Mouse (Mus musculus) erythroblast, embryonic 14.5 days (primary cell): ENCODE measurements around the gene Mtcl1. TPM values are rescaled to one million over a fixed set of nuclear protein-coding genes. Genes with fewer than 3 reads are reported as not detected.
"Not testable (repeated sequence)": the region's sequence is repeated elsewhere in the genome, so short reads cannot be mapped to it uniquely, and the experiment has no call there.

Experiments
- H3K27me3 ChIP-seq: 2 replicates; pipeline ENCODE4 v1.6.1; 2012; ENCODE audit warnings: inconsistent platforms; ENCODE audit not compliant: control insufficient read depth
- H3K36me3 ChIP-seq: 2 replicates; pipeline ENCODE4 v1.6.1; 2012; ENCODE audit warnings: mild to moderate bottlenecking, inconsistent platforms; ENCODE audit not compliant: control insufficient read depth
- H3K4me1 ChIP-seq: 2 replicates; pipeline ENCODE4 v1.6.1; 2012; ENCODE audit warnings: inconsistent platforms; ENCODE audit not compliant: control insufficient read depth
- H3K4me3 ChIP-seq: replicated peaks from 2 replicates; pipeline ENCODE3; 2012; ENCODE audit warnings: moderate library complexity, mild to moderate bottlenecking, inconsistent platforms
- H3K9me3 ChIP-seq: 2 replicates; pipeline ENCODE4 v1.6.1; 2012; ENCODE audit warnings: low read length, inconsistent platforms, mixed read lengths; ENCODE audit not compliant: control insufficient read depth
- GATA1 ChIP-seq: IDR thresholded peaks from 2 replicates; pipeline ENCODE4 v1.6.1; 2012; ENCODE audit warnings: low read length, inconsistent platforms, mixed read lengths
- TAL1 ChIP-seq: IDR thresholded peaks from 3 replicates; pipeline ENCODE4 v1.6.1; 2012; ENCODE audit warnings: low read length, inconsistent platforms, mixed read lengths
- polyA plus RNA-seq: library from polyadenylated mRNA; stranded (reverse); fragments of >175 nt; gene quantifications from 2 replicates; pipeline ENCODE4 v1.2.3, GENCODE M21; 2012

Gene Mtcl1
- polyA plus RNA-seq, 1 experiment = not detected

- H3K4me1 ChIP-seq = no peaks in the 10 kb centered on the region
- H3K9me3 ChIP-seq = no peaks in the 10 kb centered on the region
- H3K27me3 ChIP-seq = no peaks in the 10 kb centered on the region
- no peak overlapping the region for H3K4me3 ChIP-seq
- TF ChIP-seq GATA1 (no peak), TAL1 (no peak)
- H3K36me3 ChIP-seq = no peaks in the 10 kb centered on the region
These were observed 12.7 kb downstream of the Mtcl1 start for GRCm38 (mm10) chr17:66436811-66437210.

DNA sequence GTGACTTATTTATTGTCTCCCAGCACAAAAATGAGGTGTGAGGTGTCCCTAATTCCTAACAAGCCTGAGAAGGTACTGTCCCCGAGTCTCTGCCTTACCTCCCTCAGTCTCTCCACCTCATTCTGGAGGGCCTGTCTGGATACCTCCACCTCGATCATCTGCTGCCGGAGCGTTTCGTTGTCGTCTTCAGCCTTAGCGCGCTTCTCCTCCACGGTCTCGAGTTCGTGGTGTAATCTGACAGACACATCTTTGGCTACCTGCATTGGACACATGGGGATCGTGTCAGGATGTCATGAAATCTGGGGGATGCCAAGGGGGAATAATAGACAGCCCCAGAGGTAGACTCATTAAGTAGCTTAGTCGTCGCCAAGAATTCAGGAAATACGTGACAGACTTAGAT, 13.6 kb downstream of the Mtcl1 start:
- Histone ChIP-seq H3K27me3 (no peaks in the 10 kb centered on the region), H3K4me1 (no peaks in the 10 kb centered on the region), H3K36me3 (no peaks in the 10 kb centered on the region), H3K9me3 (no peaks in the 10 kb centered on the region), H3K4me3 (no peak overlapping the region)
- no peak for TF ChIP-seq GATA1

GRCm38 (mm10) chr17:66435007-66435406, 14.5 kb downstream of the Mtcl1 start:
- Histone ChIP-seq H3K4me3 (no peak overlapping the region), H3K4me1 (no peaks in the 10 kb centered on the region), H3K27me3 (no peaks in the 10 kb centered on the region), H3K9me3 (no peaks in the 10 kb centered on the region), H3K36me3 (no peaks in the 10 kb centered on the region)
- TF ChIP-seq GATA1 = no peak
- TF ChIP-seq TAL1 = no peak

DNA sequence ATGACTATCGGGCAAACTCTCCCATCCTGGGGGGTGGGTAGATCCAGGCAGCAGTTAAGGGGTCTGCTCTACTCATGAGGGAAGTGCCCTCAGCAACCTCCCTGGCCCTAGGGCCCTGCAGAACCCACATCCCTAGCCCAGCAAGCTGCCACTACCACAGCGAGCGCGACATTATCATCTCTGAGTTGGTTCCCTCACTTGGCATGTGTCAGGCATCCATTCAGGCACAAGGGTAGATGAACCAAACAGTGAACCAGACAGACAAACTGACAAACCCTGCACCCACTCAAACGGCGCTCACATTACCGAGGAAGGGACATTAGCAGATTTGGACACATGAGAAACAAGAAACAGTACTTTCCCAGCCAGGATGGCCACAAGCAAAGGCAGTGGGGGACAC, 15.0 kb downstream of the Mtcl1 start:
- Histone ChIP-seq H3K27me3 (no peaks in the 10 kb centered on the region), H3K4me3 (no peak overlapping the region), H3K36me3 (no peaks in the 10 kb centered on the region), H3K4me1 (no peaks in the 10 kb centered on the region), H3K9me3 (no peaks in the 10 kb centered on the region)
- no peak for TF ChIP-seq TAL1
- no peak for TF ChIP-seq GATA1

- not testable (repeated sequence) for H3K36me3 ChIP-seq, H3K4me1 ChIP-seq, H3K27me3 ChIP-seq, H3K4me3 ChIP-seq, H3K9me3 ChIP-seq
These were observed 24.9 kb downstream of the Mtcl1 start for GRCm38 (mm10) chr17:66424601-66425000.

DNA sequence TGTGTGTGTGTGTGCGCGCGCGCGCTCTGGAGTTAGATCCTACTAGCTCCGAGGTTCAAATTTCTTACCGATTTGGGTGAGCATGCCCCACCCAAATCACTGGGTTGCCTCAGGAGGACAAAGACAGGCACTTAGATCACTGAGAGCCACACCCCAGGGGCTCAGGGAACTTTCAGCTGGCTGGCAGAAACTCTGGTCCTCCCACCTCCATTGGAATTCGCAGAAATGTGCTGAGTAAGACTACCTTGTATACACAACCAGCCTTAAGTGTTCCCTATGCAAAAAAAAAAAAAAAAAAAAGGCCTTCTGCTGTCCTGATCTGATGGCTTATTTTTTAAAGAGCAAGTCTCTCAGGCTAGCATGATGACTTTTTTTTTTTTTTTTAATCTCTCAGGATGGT, 30.1 kb downstream of the Mtcl1 start:
- Histone ChIP-seq H3K27me3 (no peaks in the 10 kb centered on the region), H3K36me3 (no peaks in the 10 kb centered on the region), H3K9me3 (no peaks in the 10 kb centered on the region), H3K4me1 (no peaks in the 10 kb centered on the region), H3K4me3 (no peak overlapping the region)
- TF ChIP-seq TAL1 = no peak

- TF ChIP-seq TAL1 = no peak
- H3K4me1 ChIP-seq = no peaks in the 10 kb centered on the region
- no peaks in the 10 kb centered on the region for H3K9me3 ChIP-seq
- H3K4me3 ChIP-seq = no peak overlapping the region
- H3K36me3 ChIP-seq = no peaks in the 10 kb centered on the region
- no peaks in the 10 kb centered on the region for H3K27me3 ChIP-seq
These were observed 31.8 kb downstream of the Mtcl1 start for GRCm38 (mm10) chr17:66417748-66418147.

DNA sequence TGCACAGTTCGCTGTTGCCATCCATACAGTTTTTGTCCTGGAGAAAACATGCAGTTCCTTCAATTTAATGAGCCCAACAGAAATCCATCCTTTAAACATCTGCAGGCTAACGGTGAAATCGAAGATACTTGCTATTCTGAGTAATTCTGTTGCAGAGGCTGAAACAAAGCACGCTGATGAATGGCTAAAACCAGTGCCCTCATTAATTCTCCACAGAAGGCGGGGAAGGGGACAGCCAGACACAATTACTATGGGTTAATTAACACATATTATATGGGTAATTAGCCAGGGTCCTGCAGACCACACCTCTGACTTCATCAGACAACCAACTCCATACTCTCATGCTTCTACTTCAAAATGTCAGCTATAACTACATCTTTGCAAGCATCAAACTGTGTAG, 32.2 kb downstream of the Mtcl1 start:
- TF ChIP-seq GATA1 (no peak), TAL1 (no peak)
- H3K9me3 ChIP-seq = no peaks in the 10 kb centered on the region
- no peaks in the 10 kb centered on the region for H3K27me3 ChIP-seq

GRCm38 (mm10) chr17:66416841-66417313, 32.7 kb downstream of the Mtcl1 start:
- H3K36me3 ChIP-seq = no peaks in the 10 kb centered on the region
- no peaks in the 10 kb centered on the region for H3K4me1 ChIP-seq
- no peak overlapping the region for H3K4me3 ChIP-seq
- H3K9me3 ChIP-seq = no peaks in the 10 kb centered on the region
- TF ChIP-seq GATA1 (no peak), TAL1 (no peak)
- H3K27me3 ChIP-seq = no peaks in the 10 kb centered on the region

More for the DNA sequence above, 32.2 kb downstream of the Mtcl1 start:
- no peaks in the 10 kb centered on the region for H3K4me1 ChIP-seq
- H3K4me3 ChIP-seq = no peak overlapping the region
- no peaks in the 10 kb centered on the region for H3K36me3 ChIP-seq

DNA sequence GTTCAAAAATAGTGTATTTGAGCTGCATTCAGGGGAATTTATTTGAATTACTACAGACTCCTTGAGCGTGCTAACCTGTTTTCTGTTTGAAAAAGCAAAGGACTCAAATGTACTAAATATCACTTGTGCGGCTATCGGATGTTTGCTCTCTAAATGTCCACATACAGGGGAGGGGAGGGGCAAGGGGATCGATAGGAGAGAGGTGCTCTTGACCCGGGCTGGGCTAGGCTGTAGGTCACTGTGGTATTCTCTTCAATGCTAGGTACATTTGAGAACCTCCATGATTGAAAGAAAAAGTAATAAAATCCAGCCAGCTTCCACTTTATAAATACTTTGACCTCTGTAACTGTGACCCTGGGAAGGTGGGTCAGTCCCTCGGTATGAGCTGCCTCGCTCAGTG, 33.1 kb downstream of the Mtcl1 start:
- Histone ChIP-seq H3K27me3 (no peaks in the 10 kb centered on the region), H3K36me3 (no peaks in the 10 kb centered on the region), H3K4me3 (no peak overlapping the region), H3K4me1 (no peaks in the 10 kb centered on the region), H3K9me3 (no peaks in the 10 kb centered on the region)
- TF ChIP-seq TAL1 (no peak), GATA1 (no peak)
